Mouse (Mus musculus): ENCODE measurements around the gene Guca1a. TPM values are rescaled to one million over a fixed set of nuclear protein-coding genes. Genes with fewer than 3 reads are reported as not detected.

Gene Guca1a
- polyA plus RNA-seq, 1 experiment from 2014 or later = 2.9 TPM

- H3K27me3 ChIP-seq (ENCODE audit: control insufficient read depth, insufficient read depth, low read length) = no peaks in the 10 kb centered on the region
Observed at GRCm38 (mm10) chr17:47385145-47385544, 15.2 kb downstream of the Guca1a start, which contains the start of gene Guca1b. TSS of gene Guca1b (plus strand) at chr17:47385393.

GRCm38 (mm10) chr17:47384064-47384463 lies 16.3 kb downstream of the Guca1a start:
- H3K36me3 ChIP-seq (ENCODE audit: control insufficient read depth, insufficient read depth, low read length) = peaks cover 31% of the 10 kb centered on the region
- 0 out of 2 replicates have a peak, but pooled peaks cover 6% of the 10 kb centered on the region for H3K9me3 ChIP-seq (ENCODE audit: control insufficient read depth, low read length)
- H3K9ac ChIP-seq (ENCODE audit: low read length) = no peak overlapping the region
- WGBS = 93% methylated on average over 3 of the region's 3 CpGs
- no peak for ATAC-seq (ENCODE audit: insufficient number of reproducible peaks, insufficient read depth, low FRiP score, low read depth)
- H3K27me3 ChIP-seq (ENCODE audit: control insufficient read depth, insufficient read depth, low read length) = no peaks in the 10 kb centered on the region
- no peak overlapping the region for H3K27ac ChIP-seq (replicated peaks in 1 of 2; ENCODE audit: control insufficient read depth in 1 of 2, insufficient read depth in 1 of 2, low read depth in 2 of 2, low read length in 2 of 2)
- H3K4me1 ChIP-seq (ENCODE audit: control insufficient read depth in 2 of 2, insufficient read depth in 2 of 2, low read length in 2 of 2) = no peaks in the 10 kb centered on the region
- no peak overlapping the region for H3K4me2 ChIP-seq (ENCODE audit: low read length)
- H3K4me3 ChIP-seq (ENCODE audit: control insufficient read depth in 1 of 2, insufficient read depth in 1 of 2, low read depth in 1 of 2, low read length in 2 of 2) = no peak overlapping the region

More at GRCm38 (mm10) chr17:47385145-47385544, 15.2 kb downstream of the Guca1a start, which contains the start of gene Guca1b:
- Histone ChIP-seq H3K4me2 (ENCODE audit: low read length) (no peak within 1 kb of the TSS), H3K9ac (ENCODE audit: low read length) (no peak within 1 kb of the TSS), H3K27ac (replicated peaks in 1 of 2; ENCODE audit: control insufficient read depth in 1 of 2, insufficient read depth in 1 of 2, low read depth in 2 of 2, low read length in 2 of 2) (no peak within 1 kb of the TSS), H3K36me3 (ENCODE audit: control insufficient read depth, insufficient read depth, low read length) (peaks cover 20% of the 10 kb centered on the region), H3K4me3 (ENCODE audit: control insufficient read depth in 1 of 2, insufficient read depth in 1 of 2, low read depth in 1 of 2, low read length in 2 of 2) (no peak within 1 kb of the TSS), H3K9me3 (ENCODE audit: control insufficient read depth, low read length) (0 out of 2 replicates have a peak, but pooled peaks cover 6% of the 10 kb centered on the region), H3K4me1 (ENCODE audit: control insufficient read depth in 2 of 2, insufficient read depth in 2 of 2, low read length in 2 of 2) (no peaks in the 10 kb centered on the region)
- WGBS = 27% methylated on average over 10 of the region's 10 CpGs
- no peak for ATAC-seq (ENCODE audit: insufficient number of reproducible peaks, insufficient read depth, low FRiP score, low read depth)

GRCm38 (mm10) chr17:47383266-47383665 lies 17.1 kb downstream of the Guca1a start:
- 90% methylated on average over 4 of the region's 4 CpGs for WGBS
- ATAC-seq (ENCODE audit: insufficient number of reproducible peaks, insufficient read depth, low FRiP score, low read depth) = no peak
- Histone ChIP-seq H3K4me3 (ENCODE audit: control insufficient read depth in 1 of 2, insufficient read depth in 1 of 2, low read depth in 1 of 2, low read length in 2 of 2) (no peak overlapping the region), H3K36me3 (ENCODE audit: control insufficient read depth, insufficient read depth, low read length) (peaks cover 39% of the 10 kb centered on the region), H3K9ac (ENCODE audit: low read length) (no peak overlapping the region), H3K4me1 (ENCODE audit: control insufficient read depth in 2 of 2, insufficient read depth in 2 of 2, low read length in 2 of 2) (no peaks in the 10 kb centered on the region), H3K27ac (replicated peaks in 1 of 2; ENCODE audit: control insufficient read depth in 1 of 2, insufficient read depth in 1 of 2, low read depth in 2 of 2, low read length in 2 of 2) (no peak overlapping the region), H3K4me2 (ENCODE audit: low read length) (no peak overlapping the region), H3K27me3 (ENCODE audit: control insufficient read depth, insufficient read depth, low read length) (no peaks in the 10 kb centered on the region), H3K9me3 (ENCODE audit: control insufficient read depth, low read length) (0 out of 2 replicates have a peak, but pooled peaks cover 6% of the 10 kb centered on the region)

DNA sequence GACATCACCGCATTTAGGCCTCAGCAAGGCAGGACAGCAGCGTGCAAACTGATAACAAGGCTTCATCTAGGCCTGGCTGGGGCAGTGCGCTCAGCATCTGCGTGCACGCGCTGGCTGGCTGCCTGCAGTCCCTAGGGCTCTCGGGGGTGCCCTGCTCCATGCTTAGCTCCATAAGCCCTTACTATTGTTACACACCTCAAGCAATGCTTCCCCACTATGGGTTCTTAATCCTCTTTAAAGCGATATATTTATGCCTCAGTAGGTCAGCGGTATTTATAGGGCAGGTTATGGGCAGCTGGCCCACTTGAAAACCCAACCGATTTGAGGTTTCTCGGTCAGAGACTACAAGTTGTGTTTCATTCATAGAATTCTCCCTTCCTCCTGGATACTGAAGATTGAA lies 18.5 kb downstream of the Guca1a start:
- no peak overlapping the region for H3K27ac ChIP-seq (replicated peaks in 1 of 2; ENCODE audit: control insufficient read depth in 1 of 2, insufficient read depth in 1 of 2, low read depth in 2 of 2, low read length in 2 of 2)
- no peak overlapping the region for H3K4me2 ChIP-seq (ENCODE audit: low read length)
- H3K4me1 ChIP-seq (ENCODE audit: control insufficient read depth in 2 of 2, insufficient read depth in 2 of 2, low read length in 2 of 2) = no peaks in the 10 kb centered on the region
- no peaks in the 10 kb centered on the region for H3K27me3 ChIP-seq (ENCODE audit: control insufficient read depth, insufficient read depth, low read length)
- no peak for ATAC-seq (ENCODE audit: insufficient number of reproducible peaks, insufficient read depth, low FRiP score, low read depth)
- H3K4me3 ChIP-seq (ENCODE audit: control insufficient read depth in 1 of 2, insufficient read depth in 1 of 2, low read depth in 1 of 2, low read length in 2 of 2) = no peak overlapping the region
- peaks cover 52% of the 10 kb centered on the region for H3K36me3 ChIP-seq (ENCODE audit: control insufficient read depth, insufficient read depth, low read length)
- 0 out of 2 replicates have a peak, but pooled peaks cover 6% of the 10 kb centered on the region for H3K9me3 ChIP-seq (ENCODE audit: control insufficient read depth, low read length)
- H3K9ac ChIP-seq (ENCODE audit: low read length) = no peak overlapping the region
- WGBS = 67% methylated on average over 11 of the region's 11 CpGs

- H3K36me3 ChIP-seq (ENCODE audit: control insufficient read depth, insufficient read depth, low read length) = peaks cover 90% of the 10 kb centered on the region
- no peaks in the 10 kb centered on the region for H3K4me1 ChIP-seq (ENCODE audit: control insufficient read depth in 2 of 2, insufficient read depth in 2 of 2, low read length in 2 of 2)
- no peak overlapping the region for H3K9ac ChIP-seq (ENCODE audit: low read length)
- no peak for ATAC-seq (ENCODE audit: insufficient number of reproducible peaks, insufficient read depth, low FRiP score, low read depth)
- no peaks in the 10 kb centered on the region for H3K27me3 ChIP-seq (ENCODE audit: control insufficient read depth, insufficient read depth, low read length)
- H3K9me3 ChIP-seq (ENCODE audit: control insufficient read depth, low read length) = no peaks in the 10 kb centered on the region
- H3K27ac ChIP-seq (replicated peaks in 1 of 2; ENCODE audit: control insufficient read depth in 1 of 2, insufficient read depth in 1 of 2, low read depth in 2 of 2, low read length in 2 of 2) = no peak overlapping the region
- WGBS = 76% methylated on average over 15 of the region's 15 CpGs
- H3K4me3 ChIP-seq (ENCODE audit: control insufficient read depth in 1 of 2, insufficient read depth in 1 of 2, low read depth in 1 of 2, low read length in 2 of 2) = no peak overlapping the region
- H3K4me2 ChIP-seq (ENCODE audit: low read length) = no peak overlapping the region
Observed at GRCm38 (mm10) chr17:47378133-47378532, 22.3 kb downstream of the Guca1a start.

DNA sequence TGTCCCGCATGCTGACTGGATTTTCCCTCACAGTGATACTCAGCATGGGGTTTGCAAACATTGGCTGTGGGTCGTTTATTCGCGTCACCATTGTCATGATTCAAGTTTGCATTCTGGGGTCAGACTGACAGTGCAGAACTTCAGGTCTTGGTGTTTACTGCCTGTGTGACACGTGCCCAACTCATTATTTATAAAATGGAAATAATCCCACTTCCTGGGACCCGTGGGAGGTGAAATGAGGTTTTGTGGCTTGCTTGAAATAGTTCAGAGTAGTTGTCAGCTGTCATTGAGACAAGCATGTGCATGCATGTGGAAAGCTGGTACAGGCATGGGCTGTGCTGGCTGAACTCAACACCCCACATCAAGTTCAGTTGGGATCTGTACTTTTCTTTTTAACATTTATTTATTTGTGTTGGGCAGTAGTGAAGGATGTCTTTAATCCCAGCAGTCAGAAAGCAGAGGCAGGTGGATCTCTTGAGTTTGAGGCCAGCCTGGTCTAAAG lies 23.6 kb downstream of the Guca1a start:
- H3K9me3 ChIP-seq (ENCODE audit: control insufficient read depth, low read length) = no peaks in the 10 kb centered on the region
- no peak for ATAC-seq (ENCODE audit: insufficient number of reproducible peaks, insufficient read depth, low FRiP score, low read depth)
- H3K4me2 ChIP-seq (ENCODE audit: low read length) = no peak overlapping the region
- H3K27me3 ChIP-seq (ENCODE audit: control insufficient read depth, insufficient read depth, low read length) = no peaks in the 10 kb centered on the region
- H3K27ac ChIP-seq (replicated peaks in 1 of 2; ENCODE audit: control insufficient read depth in 1 of 2, insufficient read depth in 1 of 2, low read depth in 2 of 2, low read length in 2 of 2) = no peak overlapping the region
- no peak overlapping the region for H3K9ac ChIP-seq (ENCODE audit: low read length)
- WGBS = 89% methylated on average over 6 of the region's 6 CpGs
- H3K4me1 ChIP-seq (ENCODE audit: control insufficient read depth in 2 of 2, insufficient read depth in 2 of 2, low read length in 2 of 2) = no peaks in the 10 kb centered on the region
- H3K4me3 ChIP-seq (ENCODE audit: control insufficient read depth in 1 of 2, insufficient read depth in 1 of 2, low read depth in 1 of 2, low read length in 2 of 2) = no peak overlapping the region
- H3K36me3 ChIP-seq (ENCODE audit: control insufficient read depth, insufficient read depth, low read length) = peaks cover 98% of the 10 kb centered on the region

DNA sequence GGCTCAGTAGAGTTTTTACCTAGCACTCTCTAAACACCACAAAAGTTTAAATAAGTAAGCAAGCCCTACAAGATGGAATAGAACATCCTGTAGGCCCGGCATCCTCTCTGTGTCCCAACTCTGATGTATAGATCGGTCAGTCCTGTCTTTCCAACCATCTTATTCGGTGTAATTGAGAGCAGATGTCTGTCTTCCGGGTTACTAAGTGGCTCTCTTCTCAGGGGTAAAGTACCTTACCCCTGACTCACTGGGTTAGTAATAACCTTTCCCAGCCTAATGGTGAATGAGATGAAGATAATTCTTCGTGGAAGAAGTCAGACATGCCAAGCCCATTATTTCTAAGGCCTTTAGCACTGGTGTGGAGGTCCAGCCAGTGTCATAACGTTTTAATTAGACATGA lies 26.4 kb downstream of the Guca1a start:
- H3K4me2 ChIP-seq (ENCODE audit: low read length) = no peak overlapping the region
- H3K27ac ChIP-seq (replicated peaks in 1 of 2; ENCODE audit: control insufficient read depth in 1 of 2, insufficient read depth in 1 of 2, low read depth in 2 of 2, low read length in 2 of 2) = no peak overlapping the region
- WGBS = 87% methylated on average over 6 of the region's 6 CpGs
- no peak overlapping the region for H3K4me3 ChIP-seq (ENCODE audit: control insufficient read depth in 1 of 2, insufficient read depth in 1 of 2, low read depth in 1 of 2, low read length in 2 of 2)
- H3K9me3 ChIP-seq (ENCODE audit: control insufficient read depth, low read length) = no peaks in the 10 kb centered on the region
- H3K36me3 ChIP-seq (ENCODE audit: control insufficient read depth, insufficient read depth, low read length) = peaks cover 70% of the 10 kb centered on the region
- peaks cover 2 to 6% of the 10 kb centered on the region in 2 experiments; a peak in 2 of 4 replicates for H3K4me1 ChIP-seq (ENCODE audit: control insufficient read depth in 2 of 2, insufficient read depth in 2 of 2, low read length in 2 of 2)
- no peak overlapping the region for H3K9ac ChIP-seq (ENCODE audit: low read length)
- no peaks in the 10 kb centered on the region for H3K27me3 ChIP-seq (ENCODE audit: control insufficient read depth, insufficient read depth, low read length)
- ATAC-seq (ENCODE audit: insufficient number of reproducible peaks, insufficient read depth, low FRiP score, low read depth) = no peak

DNA sequence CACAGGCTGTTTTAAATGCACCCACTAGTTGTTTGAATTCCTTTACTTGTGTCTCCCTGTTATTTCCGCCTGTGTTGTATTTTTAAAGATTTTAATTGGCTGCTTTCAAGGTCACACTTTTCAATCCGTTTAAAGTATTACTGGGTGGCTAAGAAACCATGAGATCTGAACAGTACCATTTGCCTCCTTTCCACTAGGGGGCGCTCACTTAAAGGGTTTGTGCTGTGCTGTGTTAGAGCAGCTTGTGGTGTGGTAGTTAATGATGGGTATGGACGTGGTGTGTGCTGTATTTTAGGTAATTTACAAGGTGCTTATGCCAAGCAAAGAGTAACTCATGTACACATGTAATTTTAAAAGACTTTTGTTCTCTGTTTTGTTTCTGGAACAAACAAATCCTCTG lies 28.9 kb downstream of the Guca1a start:
- Histone ChIP-seq H3K4me1 (ENCODE audit: control insufficient read depth in 2 of 2, insufficient read depth in 2 of 2, low read length in 2 of 2) (peaks cover 2 to 6% of the 10 kb centered on the region in 2 experiments; a peak in 2 of 4 replicates), H3K4me3 (ENCODE audit: control insufficient read depth in 1 of 2, insufficient read depth in 1 of 2, low read depth in 1 of 2, low read length in 2 of 2) (no peak overlapping the region), H3K9ac (ENCODE audit: low read length) (no peak overlapping the region), H3K4me2 (ENCODE audit: low read length) (no peak overlapping the region), H3K36me3 (ENCODE audit: control insufficient read depth, insufficient read depth, low read length) (peaks cover 45% of the 10 kb centered on the region), H3K27me3 (ENCODE audit: control insufficient read depth, insufficient read depth, low read length) (no peaks in the 10 kb centered on the region), H3K9me3 (ENCODE audit: control insufficient read depth, low read length) (no peaks in the 10 kb centered on the region), H3K27ac (replicated peaks in 1 of 2; ENCODE audit: control insufficient read depth in 1 of 2, insufficient read depth in 1 of 2, low read depth in 2 of 2, low read length in 2 of 2) (no peak overlapping the region)
- no peak for ATAC-seq (ENCODE audit: insufficient number of reproducible peaks, insufficient read depth, low FRiP score, low read depth)
- 11% methylated on average over 4 of the region's 4 CpGs for WGBS

All from heart, embryonic 14.5 days (tissue).